Mouse (Mus musculus): ENCODE results near the gene Myo1e.

Gene Myo1e

DNA sequence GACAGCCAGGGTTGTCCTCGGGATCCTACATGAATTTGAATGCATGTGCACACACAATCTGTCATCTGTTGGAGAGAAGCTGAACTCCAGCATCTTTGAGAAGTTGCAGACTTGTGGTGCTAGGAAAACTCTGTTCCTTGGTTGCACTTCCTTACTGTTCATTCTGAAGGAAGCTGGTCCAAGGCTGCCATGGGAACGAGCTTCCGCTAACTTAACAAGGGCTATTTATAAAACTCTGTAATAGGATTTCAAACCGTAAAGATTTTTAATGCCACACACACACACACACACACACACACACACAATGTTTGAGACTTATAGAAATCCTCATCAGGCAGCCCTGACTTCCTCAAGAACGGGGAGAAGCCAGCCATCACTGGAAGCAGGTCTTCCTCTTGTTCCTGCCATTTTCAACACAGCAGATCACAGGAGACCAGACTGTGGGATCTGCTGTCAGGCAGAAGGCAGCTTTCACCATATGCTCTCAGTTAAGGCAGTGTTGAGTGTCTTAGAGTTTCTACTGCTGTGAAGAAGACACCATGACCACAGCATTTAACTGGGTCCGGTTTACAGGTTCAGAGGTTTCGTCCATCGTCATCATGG, 194.9 kb downstream of the Myo1e start:
- CTCF ChIA-PET = interaction anchor here (0.7 kb wide), 1 partner anchor 46 kb away, joined by 3 read pairs; no protein-coding TSS in a partner anchor

DNA sequence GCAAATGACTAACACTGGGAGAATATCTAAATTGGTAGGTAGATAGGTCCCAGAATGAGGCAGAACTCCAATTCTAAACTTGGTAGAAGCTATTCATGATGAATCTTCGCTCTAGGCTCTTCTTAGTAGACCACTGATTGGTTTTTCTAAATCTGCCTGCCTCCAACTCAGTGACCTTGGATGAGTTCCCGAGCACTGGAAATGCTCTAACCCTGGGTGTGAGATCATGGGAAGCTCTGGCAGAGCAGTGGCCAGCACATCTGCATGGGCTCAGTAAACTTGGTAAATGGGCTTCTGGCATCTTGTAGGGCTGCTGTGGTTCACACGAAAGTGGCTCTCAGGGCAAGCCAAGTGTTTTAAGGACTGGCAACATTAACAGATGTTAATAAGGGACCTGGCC, 199.4 kb downstream of the Myo1e start:
- CTCF ChIA-PET = interaction anchor here (0.6 kb wide), 1 partner anchor 55 kb away, joined by 3 read pairs; no protein-coding TSS in a partner anchor

DNA sequence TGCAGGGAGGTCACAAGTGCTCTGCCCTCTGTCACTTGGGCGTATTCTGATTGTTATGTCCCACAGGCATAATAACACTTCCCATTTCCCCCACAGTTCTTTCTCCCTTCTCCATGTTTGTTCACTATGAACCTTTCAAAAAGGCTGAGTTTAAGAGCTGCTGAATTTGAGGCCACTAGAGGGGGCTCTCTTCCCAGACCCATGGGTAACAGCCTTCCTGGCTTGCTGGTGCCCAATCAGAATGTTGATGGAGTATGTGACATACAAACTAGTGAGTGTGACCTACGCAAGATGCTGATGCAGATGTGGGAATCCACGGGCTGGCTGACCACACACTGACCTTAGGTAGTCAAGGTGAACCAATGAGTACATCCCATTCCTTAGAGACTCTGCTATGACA, 201.6 kb downstream of the Myo1e start:
- CTCF ChIA-PET = interaction anchor here (0.7 kb wide), 1 partner anchor 684 kb away, joined by 3 read pairs; no protein-coding TSS in a partner anchor

DNA sequence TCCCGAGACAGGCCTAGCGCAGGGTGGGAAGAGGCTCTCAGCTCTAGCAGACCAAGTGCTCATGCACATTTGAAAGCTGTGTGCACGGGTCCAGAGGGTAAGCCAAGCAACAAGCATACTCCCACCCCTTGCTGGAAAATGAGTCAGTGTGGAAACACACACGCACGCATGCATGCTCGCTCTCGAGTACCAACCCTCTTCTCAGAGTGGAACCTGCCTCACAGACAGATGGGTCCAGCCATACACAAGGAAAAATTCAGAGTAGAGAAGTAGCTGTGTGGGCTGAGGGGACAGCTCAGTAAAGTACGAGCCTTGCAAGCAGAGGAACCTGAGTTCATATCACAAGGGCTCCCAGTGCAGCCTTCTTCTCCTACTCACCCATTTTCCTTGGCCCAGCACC, 202.6 kb downstream of the Myo1e start:
- CTCF ChIA-PET = no interaction called here

DNA sequence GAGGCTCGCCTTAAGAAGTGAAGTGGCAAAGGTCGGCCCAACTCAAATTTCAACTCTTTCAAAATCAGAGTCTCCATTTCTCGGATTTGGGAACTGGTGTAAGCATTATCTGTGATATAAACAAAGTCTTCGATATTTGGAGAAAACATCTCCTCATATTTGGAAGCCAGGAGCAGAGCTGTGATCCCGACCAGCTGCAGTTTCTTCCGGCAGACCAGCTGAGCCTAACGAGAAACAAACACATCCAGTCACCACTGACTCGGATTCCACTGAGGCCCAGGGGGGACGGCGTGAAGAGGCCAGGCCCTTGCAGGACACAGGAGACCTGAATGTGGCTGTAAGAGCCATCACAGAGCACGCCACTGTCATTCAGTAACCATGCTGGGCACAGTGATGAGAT, 203.5 kb downstream of the Myo1e start:
- CTCF ChIA-PET = interaction anchor here (0.6 kb wide), 1 partner anchor 18 kb away, joined by 3 read pairs; no protein-coding TSS in a partner anchor

DNA sequence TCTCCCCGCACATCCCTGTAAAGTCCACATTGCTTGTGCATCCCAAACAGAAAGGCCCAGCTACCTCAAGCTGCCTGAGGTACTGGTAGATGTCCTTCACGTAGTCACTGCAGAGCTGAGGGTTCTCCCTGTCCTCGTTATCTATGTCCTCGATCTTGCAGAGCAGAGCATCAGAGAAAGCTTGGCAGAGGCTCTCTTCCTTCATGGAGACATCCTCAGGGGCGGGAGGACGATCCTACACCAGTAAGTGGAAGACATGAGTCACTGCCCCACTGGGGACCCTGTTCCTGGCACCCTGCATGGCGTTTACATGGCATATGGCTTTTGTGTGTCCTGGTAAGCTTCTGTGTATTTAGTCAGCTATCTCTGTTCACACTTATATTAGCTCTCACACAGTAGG, 205.9 kb downstream of the Myo1e start:
- CTCF ChIA-PET = no interaction called here

DNA sequence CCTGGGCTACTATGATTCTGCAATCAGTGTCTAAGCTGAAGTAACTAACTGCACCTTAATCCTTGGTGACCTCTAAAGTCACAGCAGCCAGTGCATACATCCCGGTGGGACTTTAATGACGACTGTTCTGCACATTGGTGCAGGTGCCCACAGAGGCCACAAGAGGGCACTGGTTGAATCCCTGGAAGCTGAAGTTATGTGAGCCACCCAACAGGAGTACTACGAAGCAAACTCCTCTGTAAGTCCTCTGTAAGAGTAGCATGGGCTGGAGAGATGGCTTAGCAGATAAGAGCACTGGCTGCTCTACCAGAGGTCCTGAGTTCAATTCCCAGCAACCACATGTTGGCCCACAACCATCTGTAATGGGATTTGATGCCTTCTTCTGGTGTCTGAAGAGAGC, 209.3 kb downstream of the Myo1e start:
- CTCF ChIA-PET = no interaction called here

DNA sequence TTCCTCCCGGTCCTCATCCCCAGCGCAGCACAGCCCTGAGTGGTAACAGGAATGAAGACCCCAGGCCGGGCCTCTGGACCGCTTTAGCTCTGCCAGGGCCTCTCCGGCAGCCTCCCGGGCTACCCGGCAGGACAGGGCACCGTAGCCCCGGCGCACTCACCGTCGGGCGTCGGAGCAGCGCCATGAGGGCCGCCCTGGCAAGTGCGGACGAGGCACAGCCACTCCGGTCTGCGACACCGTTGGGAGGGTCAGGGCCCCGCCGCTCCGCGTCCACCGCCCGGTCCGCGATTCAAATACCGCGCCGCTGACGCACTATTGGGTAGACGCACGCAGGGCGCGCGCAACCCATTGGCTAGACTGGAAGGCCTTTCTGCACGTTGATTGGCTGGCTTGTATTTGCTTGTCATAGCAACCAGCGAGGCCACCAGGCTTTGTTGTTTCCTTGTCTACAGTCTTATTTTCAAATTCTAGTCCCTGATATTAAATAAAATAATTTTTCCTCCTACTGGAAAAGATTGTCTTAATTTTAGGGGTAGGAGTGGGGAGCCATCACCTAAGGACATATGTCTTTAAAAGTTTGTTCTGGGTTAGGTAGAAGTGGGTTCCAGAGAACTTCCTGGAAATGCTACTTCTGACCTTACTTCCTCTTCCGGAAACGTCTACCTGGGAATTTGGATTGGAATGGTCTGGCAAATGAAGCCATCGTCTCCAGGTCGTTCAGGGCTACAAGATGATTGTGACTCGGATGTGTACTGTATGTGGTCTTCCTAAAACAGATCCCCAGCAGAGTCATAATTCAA, 214.3 kb downstream of the Myo1e start, which contains the start of gene Ccnb2:
Gene Ccnb2 (minus strand): TSS at position 291 of the 800 bp plus-strand sequence.
- CTCF ChIA-PET = interaction anchor here (0.6 kb wide), 1 partner anchor 416 kb away, joined by 13 read pairs; no protein-coding TSS in a partner anchor

DNA sequence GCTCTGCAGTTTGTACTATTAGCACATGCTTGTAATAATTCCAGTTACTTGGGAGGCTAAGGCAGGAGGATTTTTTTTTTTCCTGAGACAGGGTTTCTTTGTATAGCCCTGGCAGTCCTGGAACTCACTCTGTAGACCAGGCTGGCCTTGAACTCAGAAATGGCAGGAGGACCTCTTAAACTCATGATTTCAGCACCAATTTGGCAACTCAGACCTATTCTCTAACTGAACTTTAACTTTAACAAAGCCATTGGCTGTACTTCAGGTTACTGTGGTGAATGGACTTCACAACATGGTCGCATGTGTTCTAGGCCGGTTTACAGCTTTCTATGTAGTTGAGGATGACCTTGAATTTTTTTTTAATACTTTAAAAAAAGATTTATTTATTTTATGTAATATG, 215.5 kb downstream of the Myo1e start:
- CTCF ChIA-PET = no interaction called here

DNA sequence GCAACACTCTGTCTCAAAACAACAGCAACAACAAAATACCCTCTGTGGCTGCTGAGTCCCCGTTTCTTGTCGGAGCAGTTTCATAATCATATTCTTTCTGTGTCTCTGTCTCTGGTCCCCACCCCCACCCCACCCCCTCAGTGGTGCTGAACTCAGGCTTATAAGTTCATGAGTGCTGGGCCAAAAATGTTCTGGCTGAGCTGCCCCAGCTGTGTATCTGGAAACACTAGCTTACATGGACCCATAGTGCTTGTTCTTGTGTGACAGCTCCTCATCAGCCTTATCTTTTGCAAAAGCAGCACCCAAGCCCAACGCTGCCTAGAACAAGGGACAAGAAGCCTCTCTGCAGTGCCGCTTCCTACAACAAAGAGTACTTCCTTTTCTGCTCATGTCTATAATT, 232.8 kb downstream of the Myo1e start:
- CTCF ChIA-PET = no interaction called here

DNA sequence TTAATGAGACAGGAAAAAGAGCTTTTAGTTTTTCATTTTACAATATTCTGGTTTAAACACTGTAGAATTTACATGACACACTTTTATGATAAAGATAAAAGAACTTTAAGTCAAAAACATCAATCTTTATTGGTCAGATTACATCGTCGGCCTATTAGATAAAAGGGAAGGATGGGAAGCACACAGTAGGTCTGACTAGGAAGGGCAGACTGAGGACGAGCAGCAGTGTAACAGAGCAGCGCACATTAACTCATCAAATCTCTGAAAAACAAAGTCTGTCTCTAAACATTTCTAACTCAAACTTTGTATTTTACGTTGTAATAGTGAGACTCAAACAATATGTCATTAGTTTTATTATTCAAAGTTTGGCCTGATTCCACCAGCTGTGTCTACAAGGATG, 241.9 kb downstream of the Myo1e start:
- CTCF ChIA-PET = interaction anchor here (0.6 to 0.7 kb wide), 2 partner anchors 50 to 475 kb away, joined by 6 read pairs; no protein-coding TSS in a partner anchor
